Mouse (Mus musculus): Measurements from ENCODE around the gene Nagk. TPM values are rescaled to one million over a fixed set of nuclear protein-coding genes. Genes with fewer than 3 reads are reported as not detected.

Gene Nagk
- total and polyA plus RNA-seq, 2 experiments, result 11.0 to 20.9 TPM

DNA sequence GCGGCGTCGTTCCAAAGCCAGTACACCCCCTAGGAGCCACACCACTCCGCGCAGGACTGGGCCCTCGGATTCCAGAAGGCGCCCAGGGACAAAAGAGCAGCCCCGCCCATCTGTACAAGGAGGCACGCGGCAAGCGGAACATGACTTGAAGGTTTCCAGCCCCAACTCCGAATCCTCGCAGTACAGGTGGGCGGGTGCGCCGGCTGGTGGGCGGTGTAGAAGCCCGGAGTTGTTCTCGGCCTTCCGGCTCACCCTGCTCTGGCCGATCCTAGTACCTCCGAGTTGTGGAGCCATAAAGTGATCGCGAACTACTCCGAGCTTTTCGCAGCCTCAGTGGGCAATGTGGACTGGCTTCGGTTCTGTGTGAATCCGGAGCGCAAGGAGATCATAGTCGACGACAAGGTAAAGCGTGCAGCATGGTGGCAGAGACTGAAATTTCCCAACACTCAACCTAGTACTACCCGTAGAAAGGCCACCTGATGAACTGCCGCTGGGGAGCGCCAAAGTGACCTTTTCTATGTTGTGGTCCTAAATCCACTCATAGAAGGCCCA lies 31.8 kb upstream of the Nagk start:
- Histone ChIP-seq H3K36me3 (ENCODE audit: control insufficient read depth, insufficient read depth, low read length) (no peaks in the 10 kb centered on the region), H3K4me3 (ENCODE audit: insufficient read depth, low read depth, low read length) (no peak overlapping the region), H3K9ac (ENCODE audit: low read depth, low read length) (no peak overlapping the region), H3K79me2 (ENCODE audit: control insufficient read depth, insufficient read depth, low read length) (no peaks in the 10 kb centered on the region), H3K27ac (replicated peaks; ENCODE audit: insufficient read depth, low read depth, low read length) (no peak overlapping the region), H3K4me1 (ENCODE audit: control insufficient read depth, insufficient read depth, low read length) (no peaks in the 10 kb centered on the region), H3K27me3 (ENCODE audit: control insufficient read depth, insufficient read depth, low read length) (no peaks in the 10 kb centered on the region)
- TF ChIP-seq CTCF (IDR thresholded peaks at IDR 0.05; ENCODE audit: low read depth, low read length) (no peak), POLR2A (IDR thresholded peaks at IDR 0.05; ENCODE audit: extremely low read depth, insufficient read depth, low read length) (no peak)
- 6% methylated on average over 35 of the region's 35 CpGs for WGBS
- DNase-seq (ENCODE audit: extremely low read depth, low read depth, low spot score), result peak; percentile 6

GRCm38 (mm10) chr6:83766982-83767381 lies 27.8 kb upstream of the Nagk start:
- Histone ChIP-seq H3K36me3 (ENCODE audit: control insufficient read depth, insufficient read depth, low read length) (no peaks in the 10 kb centered on the region), H3K27me3 (ENCODE audit: control insufficient read depth, insufficient read depth, low read length) (no peaks in the 10 kb centered on the region), H3K4me3 (ENCODE audit: insufficient read depth, low read depth, low read length) (no peak overlapping the region), H3K4me1 (ENCODE audit: control insufficient read depth, insufficient read depth, low read length) (no peaks in the 10 kb centered on the region), H3K27ac (replicated peaks; ENCODE audit: insufficient read depth, low read depth, low read length) (no peak overlapping the region), H3K9ac (ENCODE audit: low read depth, low read length) (no peak overlapping the region), H3K79me2 (ENCODE audit: control insufficient read depth, insufficient read depth, low read length) (no peaks in the 10 kb centered on the region)
- TF ChIP-seq POLR2A (IDR thresholded peaks at IDR 0.05; ENCODE audit: extremely low read depth, insufficient read depth, low read length) (no peak), CTCF (IDR thresholded peaks at IDR 0.05; ENCODE audit: low read depth, low read length) (no peak)
- no peak for DNase-seq (ENCODE audit: extremely low read depth, low read depth, low spot score)
- WGBS, result 89% methylated on average over 3 of the region's 3 CpGs

DNA sequence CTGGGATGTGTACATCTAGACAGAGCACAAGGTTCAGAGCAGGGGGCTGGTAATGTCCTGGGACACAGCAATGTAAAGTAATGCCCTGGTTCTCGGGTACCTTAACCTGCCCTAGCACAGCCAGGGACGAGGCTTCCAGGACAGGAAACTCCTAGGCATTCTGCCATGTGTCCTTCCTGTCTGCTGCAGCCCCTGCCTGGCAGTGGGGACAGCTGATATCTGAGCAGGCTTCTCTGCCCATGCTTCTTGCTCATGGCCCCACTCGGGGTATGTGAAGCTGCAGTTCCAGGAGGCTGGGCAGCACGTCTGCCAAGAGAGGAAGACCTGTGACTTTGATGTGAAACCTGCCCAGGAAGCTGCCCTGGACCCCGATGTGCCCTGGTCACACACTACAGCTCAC lies 26.3 kb upstream of the Nagk start:
- 15% methylated on average over 5 of the region's 5 CpGs for WGBS
- Histone ChIP-seq H3K27ac (replicated peaks; ENCODE audit: insufficient read depth, low read depth, low read length) (no peak overlapping the region), H3K27me3 (ENCODE audit: control insufficient read depth, insufficient read depth, low read length) (no peaks in the 10 kb centered on the region), H3K4me1 (ENCODE audit: control insufficient read depth, insufficient read depth, low read length) (no peaks in the 10 kb centered on the region), H3K4me3 (ENCODE audit: insufficient read depth, low read depth, low read length) (no peak overlapping the region), H3K36me3 (ENCODE audit: control insufficient read depth, insufficient read depth, low read length) (no peaks in the 10 kb centered on the region), H3K9ac (ENCODE audit: low read depth, low read length) (no peak overlapping the region), H3K79me2 (ENCODE audit: control insufficient read depth, insufficient read depth, low read length) (no peaks in the 10 kb centered on the region; the same call in 1 of the 2 replicates)
- no peak for DNase-seq (ENCODE audit: extremely low read depth, low read depth, low spot score)
- TF ChIP-seq CTCF (IDR thresholded peaks at IDR 0.05; ENCODE audit: low read depth, low read length) (no peak), POLR2A (IDR thresholded peaks at IDR 0.05; ENCODE audit: extremely low read depth, insufficient read depth, low read length) (no peak)

GRCm38 (mm10) chr6:83774126-83774525 lies 20.7 kb upstream of the Nagk start:
- TF ChIP-seq POLR2A (IDR thresholded peaks at IDR 0.05; ENCODE audit: extremely low read depth, insufficient read depth, low read length) (no peak), CTCF (IDR thresholded peaks at IDR 0.05; ENCODE audit: low read depth, low read length) (no peak)
- 34% methylated on average over 9 of the region's 9 CpGs for WGBS
- Histone ChIP-seq H3K4me1 (ENCODE audit: control insufficient read depth, insufficient read depth, low read length) (peaks cover 7% of the 10 kb centered on the region), H3K27ac (replicated peaks; ENCODE audit: insufficient read depth, low read depth, low read length) (no peak overlapping the region), H3K9ac (ENCODE audit: low read depth, low read length) (no peak overlapping the region), H3K79me2 (ENCODE audit: control insufficient read depth, insufficient read depth, low read length) (no peaks in the 10 kb centered on the region; the same call in 1 of the 2 replicates), H3K4me3 (ENCODE audit: insufficient read depth, low read depth, low read length) (no peak overlapping the region), H3K27me3 (ENCODE audit: control insufficient read depth, insufficient read depth, low read length) (no peaks in the 10 kb centered on the region), H3K36me3 (ENCODE audit: control insufficient read depth, insufficient read depth, low read length) (no peaks in the 10 kb centered on the region)
- DNase-seq (ENCODE audit: extremely low read depth, low read depth, low spot score), result peak; percentile 67

GRCm38 (mm10) chr6:83774781-83775563 lies 19.8 kb upstream of the Nagk start:
- H3K4me3 ChIP-seq (ENCODE audit: insufficient read depth, low read depth, low read length), result peak overlapping the region; percentile 95
- H3K27ac ChIP-seq (replicated peaks; ENCODE audit: insufficient read depth, low read depth, low read length), result peak overlapping the region; percentile 55
- no peaks in the 10 kb centered on the region; the same call in 1 of the 2 replicates for H3K79me2 ChIP-seq (ENCODE audit: control insufficient read depth, insufficient read depth, low read length)
- peak overlapping the region; percentile 93 for H3K9ac ChIP-seq (ENCODE audit: low read depth, low read length)
- no peaks in the 10 kb centered on the region for H3K27me3 ChIP-seq (ENCODE audit: control insufficient read depth, insufficient read depth, low read length)
- no peaks in the 10 kb centered on the region for H3K36me3 ChIP-seq (ENCODE audit: control insufficient read depth, insufficient read depth, low read length)
- WGBS, result under 1% methylated on average over 14 of the region's 14 CpGs
- peaks cover 7% of the 10 kb centered on the region for H3K4me1 ChIP-seq (ENCODE audit: control insufficient read depth, insufficient read depth, low read length)
- peak; percentile 51 for DNase-seq (ENCODE audit: extremely low read depth, low read depth, low spot score)
- TF ChIP-seq CTCF (IDR thresholded peaks at IDR 0.05; ENCODE audit: low read depth, low read length), result no peak
- TF ChIP-seq POLR2A (IDR thresholded peaks at IDR 0.05; ENCODE audit: extremely low read depth, insufficient read depth, low read length), result no peak

Measured in liver, adult 2 months (tissue).